Mouse (Mus musculus): ENCODE measurements around the gene Ftl1-ps1.
A peak's percentile ranks its signal among the peaks of the same experiment; 100 is the strongest.

The Ftl1-ps1 gene

DNA sequence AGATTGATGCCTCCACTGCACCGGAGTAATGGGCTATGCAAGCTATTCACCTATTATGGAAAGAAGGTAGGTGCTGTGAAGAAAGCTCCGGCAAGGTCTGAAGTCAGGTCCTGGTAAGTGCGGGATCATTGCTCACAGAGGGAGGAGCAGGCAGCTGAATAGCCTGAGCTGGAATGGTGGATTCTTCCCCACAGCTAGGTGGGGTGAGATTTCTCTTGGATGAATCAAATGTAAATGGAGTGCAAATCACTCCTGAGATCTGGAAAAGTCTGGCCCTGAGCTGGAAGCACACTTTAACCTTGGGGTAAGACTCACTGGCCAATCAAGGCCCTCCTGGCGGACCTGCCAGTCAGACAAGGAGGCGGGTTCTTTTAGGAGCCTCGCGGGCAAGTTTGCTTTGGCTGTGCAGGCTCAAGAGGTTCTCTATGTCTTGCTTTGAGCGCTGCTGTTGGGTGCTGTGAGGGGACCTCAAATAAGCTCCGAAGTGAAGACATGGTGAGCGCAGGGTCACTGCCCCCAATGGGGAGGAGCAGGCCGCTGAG, at the start of gene Ftl1-ps1:
Ftl1-ps1 (plus strand) TSS at position 397 of the 542 bp plus-strand sequence.
- no peak for DNase-seq

DNA sequence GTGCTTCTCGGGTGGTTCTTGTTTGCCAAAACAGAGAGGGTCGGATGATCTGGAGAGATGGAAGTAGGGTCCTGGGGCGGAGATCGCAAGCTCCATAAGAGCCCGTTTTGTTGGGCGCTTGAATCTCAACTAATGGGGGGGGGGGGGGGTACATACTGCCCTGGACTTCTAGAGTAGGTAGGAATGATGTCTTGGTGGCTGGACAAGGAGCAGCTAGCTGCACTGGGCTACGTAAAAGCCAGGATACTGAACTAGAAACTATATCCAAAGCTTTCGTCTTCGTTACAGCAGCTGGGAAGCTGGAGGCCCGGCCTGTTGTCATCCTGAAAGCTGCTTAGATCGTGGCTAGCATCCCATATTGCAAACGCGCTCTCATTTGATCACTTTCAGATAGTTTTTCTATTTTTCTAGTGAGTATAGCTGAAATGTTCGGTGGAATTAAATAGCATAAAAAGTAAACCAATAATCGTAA, 49.0 kb upstream of the Ftl1-ps1 start:
- DNase-seq: no peak

DNA sequence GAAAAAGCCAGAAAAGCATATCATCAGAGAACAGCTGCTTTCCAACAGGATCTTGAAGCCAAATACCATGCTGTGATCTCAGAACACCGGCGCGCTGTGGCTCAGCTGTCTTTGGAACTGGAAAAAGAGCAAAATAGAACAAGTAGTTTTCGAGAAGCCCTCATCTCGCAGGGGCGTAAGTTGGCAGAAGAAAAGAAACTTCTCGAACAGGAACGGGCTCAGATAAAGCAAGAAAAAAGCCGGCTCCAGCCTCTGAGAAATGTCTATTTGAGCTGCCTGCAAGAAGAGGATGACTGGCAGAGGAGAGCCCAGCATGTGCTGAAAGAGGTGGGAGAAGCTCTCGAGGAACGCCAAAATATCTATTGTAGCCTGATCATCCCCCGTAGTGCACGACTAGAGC, 43.0 kb upstream of the Ftl1-ps1 start:
- no peak for DNase-seq

DNA sequence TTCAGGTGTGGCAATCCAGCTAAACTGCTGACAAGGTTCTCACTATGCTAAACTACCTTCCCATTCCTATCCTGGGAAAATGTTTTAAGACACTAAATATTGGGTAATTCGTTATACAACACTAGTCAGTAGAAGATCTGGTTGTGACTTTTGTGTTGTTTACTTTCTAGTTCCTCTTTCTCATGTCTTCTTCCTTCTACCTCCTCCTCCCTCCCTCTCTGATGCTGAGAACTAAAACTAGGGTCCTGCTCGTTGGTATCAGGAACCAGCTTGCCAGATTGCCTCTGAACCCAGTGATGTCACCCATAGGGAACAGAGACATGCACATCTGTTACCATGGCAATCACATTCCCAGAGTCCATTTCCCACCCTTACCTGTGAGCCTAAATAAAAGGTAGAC, 37.3 kb upstream of the Ftl1-ps1 start:
- DNase-seq: no peak

DNA sequence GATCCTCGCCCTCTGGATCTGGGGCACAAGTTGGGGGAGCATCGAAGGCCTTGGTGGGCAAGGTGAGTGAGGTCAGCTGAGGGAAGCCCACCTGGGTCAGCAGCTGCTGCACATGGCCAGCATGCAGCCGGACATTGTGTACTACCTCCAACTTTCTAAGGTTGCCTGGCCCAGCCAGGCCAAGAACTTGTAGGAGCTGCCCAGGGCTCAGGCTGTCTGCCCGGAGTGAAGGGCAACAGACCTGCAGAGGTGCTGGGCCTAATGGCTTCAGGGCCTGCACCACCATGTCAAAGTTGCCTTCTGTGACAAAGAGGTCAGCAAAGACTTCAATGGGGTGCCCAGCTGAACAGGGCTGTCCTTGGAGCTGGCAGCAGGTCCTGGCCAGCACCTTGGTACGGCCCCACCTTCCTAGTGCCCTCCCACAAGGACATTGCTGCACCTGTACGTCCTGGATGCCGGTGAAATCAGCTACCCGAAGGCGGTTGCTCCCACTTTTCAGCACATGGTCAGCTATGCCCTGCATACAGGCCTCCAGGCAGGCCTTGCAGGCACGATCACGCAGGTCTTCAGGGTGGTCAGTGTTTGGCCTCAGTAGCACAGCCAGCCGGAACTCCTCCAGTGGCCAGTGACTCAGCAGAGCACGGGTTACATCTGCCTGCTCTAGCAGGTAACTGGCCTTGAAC, 36.2 kb upstream of the Ftl1-ps1 start:
- peak in 1 of 2 experiments; percentile 10 for DNase-seq

DNA sequence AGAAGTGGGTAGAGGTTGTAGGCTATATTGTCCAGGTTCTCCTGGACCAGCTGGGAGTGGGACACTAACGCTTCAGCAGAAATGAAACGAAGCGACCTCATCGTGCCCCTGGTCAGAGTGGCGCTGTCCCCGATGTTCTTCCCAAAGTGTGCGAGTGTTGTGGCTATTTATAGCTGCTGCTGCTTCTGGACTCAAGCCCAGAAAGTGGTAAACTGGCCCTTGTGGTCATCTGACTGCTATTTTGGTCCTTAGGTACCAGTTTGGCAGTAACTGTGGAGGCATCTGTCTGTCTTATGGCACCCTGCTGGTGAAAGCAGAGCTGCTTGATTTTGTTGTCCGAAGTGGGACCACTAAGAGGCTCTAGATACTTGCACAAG, 35.6 kb upstream of the Ftl1-ps1 start, which contains the start of gene Lrrc14b:
Lrrc14b (minus strand) TSS at position 147 of the 377 bp plus-strand sequence.
- DNase-seq: peak; percentile 13 to 23

DNA sequence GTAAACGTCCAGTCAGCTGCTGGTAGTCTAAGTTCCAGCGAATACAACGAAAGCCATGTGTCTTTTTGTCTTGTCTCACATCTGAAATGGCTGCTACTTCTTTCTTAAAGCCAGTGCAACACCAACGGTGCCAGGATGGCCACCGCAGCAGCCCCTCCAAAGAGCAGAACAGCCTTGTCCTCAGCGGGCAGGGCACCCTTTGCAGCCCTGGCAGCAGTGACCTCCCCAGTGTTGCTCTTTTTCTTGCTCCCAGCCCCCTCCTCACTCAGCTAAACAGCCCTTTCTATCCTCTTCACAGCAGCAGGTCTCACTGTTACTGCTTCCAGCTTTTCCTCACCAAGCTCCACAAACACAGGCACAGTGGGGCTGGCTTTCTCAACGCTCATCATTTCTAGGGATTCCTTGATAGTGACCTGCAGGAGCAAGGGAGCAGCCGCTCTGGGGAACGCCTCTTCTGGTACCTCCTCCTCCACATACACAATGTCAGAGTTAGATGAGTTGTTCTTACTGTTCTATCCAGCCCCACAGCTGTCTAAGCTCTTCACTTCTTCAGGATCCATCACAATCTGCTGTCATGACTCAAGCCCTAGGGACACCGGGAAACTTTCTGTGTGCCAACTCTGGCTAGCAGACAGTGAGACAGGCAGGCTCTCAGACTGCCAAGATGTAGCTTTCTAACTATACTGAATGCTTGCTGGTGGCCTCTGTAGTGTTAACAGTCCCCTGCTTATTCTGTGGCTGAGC, 17.8 kb upstream of the Ftl1-ps1 start:
- no peak for DNase-seq

DNA sequence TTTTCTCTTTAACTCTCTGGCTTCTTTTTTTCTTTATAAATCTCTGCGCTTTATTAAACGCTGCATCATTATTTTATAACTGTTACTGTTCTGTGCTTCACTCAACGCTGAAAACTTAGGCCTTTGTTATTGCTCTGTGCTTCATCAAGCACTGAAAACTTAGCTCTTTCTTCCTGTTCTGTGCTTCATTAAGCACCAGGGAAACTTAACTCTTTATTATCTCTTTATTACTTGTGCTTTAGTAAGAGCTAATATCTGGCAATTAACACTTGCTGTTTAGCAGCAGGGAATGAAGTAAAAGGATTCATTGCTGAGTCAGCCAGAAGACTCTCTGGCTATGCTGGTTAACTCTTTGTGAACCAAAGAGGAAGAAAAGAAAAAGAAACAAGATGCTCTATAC, 17.2 kb upstream of the Ftl1-ps1 start:
- no peak for DNase-seq

DNA sequence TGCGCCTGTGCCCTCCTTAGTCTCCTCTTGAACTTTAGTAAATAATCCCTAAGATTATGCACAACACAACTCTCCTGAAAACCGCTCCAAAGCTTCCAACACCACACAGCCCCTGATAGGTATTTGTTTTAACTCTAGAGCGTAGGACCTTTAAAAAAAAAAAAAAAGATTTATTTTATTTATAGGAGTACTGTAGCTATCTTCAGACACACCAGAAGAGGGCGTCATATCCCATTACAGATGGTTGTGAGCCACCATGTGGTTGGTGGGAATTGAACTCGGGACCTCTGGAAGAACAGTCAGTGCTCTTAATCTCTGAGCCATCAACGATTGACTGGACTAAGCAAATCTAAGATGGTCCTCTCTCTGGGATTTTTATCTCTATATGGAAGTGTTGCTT, 9.8 kb upstream of the Ftl1-ps1 start:
- DNase-seq: no peak

DNA sequence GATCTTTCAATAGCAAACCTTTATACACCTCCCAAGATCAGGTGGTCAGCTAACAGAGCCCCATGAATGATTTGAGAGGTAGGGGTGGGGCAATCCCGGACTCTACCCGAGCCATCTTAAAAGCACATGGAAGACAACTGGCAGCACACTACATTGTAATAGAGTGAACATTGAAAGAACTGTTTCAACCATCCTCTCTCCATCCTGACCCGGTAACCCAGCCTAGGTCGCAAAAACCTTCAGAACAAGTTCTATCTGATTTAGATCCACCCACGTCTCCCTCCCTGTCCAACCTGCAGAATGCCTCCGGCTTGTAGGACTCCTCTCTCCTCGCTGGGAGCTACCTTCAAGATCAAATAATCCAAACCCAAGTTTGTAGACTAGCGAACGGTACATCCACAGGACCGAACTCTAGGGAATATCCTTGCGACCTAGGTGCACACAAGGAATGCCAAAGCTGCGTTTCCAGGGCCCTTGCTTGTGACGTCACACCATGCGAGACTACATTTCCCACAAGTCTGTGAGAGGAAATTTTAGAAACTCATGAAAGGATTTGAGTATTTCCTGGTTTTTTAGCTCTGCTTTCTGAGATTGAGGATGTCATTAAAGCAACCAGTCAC, 9.0 kb upstream of the Ftl1-ps1 start, which contains the start of gene Zfp72:
Zfp72 (minus strand) TSS at position 466 of the 620 bp plus-strand sequence.
- DNase-seq: peak; percentile 67 to 77

DNA sequence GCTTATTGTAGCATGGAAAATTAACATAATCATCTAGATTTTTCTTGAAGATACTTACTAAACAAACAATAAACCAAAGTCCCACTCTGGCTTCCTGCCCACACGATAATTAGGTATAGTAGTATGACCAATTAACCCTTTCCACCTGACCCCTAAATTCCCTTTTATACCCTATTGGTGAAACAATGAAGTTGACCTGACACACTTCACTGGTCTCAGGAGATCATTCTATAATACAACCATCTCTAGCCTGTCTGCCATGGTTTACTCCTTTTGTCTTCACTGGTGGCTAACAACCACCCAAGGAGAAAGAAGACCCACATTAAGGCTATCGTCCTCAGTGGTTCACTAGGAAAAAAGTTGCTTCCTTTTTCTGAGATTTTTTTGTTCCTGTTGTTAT, 8.3 kb upstream of the Ftl1-ps1 start:
- no peak for DNase-seq

DNA sequence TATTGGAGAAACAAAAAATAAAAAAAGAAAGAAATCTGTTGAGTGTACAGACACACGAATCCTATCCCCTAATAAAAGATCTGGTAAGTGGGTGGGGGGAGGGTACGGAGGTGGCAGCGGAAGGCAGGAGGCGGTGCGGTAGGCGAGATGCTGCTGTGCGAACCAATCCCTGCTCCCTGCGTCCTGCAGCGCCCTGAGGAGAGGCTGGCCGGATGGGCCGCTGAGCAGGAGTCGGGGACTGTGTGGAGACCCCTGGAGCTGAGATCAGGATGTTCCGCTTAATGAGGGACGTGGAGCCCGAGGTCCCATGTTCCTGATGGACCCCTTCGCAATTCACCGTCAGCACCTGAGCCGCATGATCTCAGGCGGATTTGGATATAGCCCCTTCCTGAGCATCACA, 40.4 kb downstream of the Ftl1-ps1 start:
- DNase-seq: no peak

Data from cerebellum, postnatal 36 days (tissue).